Mouse (Mus musculus) hindbrain, embryonic 10.5 days (tissue): ENCODE measurements around the gene Tal1. TPM values are rescaled to one million over a fixed set of nuclear protein-coding genes. Genes with fewer than 3 reads are reported as not detected.

ENCODE experiments used
- DNase-seq: peaks from one replicate; pipeline ENCODE4 v3.0.0-alpha.2; 2017; ENCODE audit warnings: low spot score
- H3K27ac ChIP-seq: fragments of 300-500 bp; sonication (generic); 2 replicates; pipeline ENCODE4 v1.5.1; 2016; ENCODE audit warnings: mild to moderate bottlenecking, moderate library complexity
- H3K27me3 ChIP-seq: fragments of 300-500 bp; sonication (generic); 2 replicates; pipeline ENCODE4 v1.6.1; 2016; ENCODE audit warnings: mild to moderate bottlenecking; ENCODE audit not compliant: poor library complexity, insufficient read depth, severe bottlenecking
- H3K36me3 ChIP-seq: fragments of 300-500 bp; sonication (generic); 2 replicates; pipeline ENCODE4 v1.6.1; 2016; ENCODE audit warnings: mild to moderate bottlenecking, moderate library complexity
- H3K4me1 ChIP-seq: fragments of 300-500 bp; sonication (generic); replicated peaks from 2 replicates; pipeline ENCODE4 v1.6.1; 2016; ENCODE audit warnings: mild to moderate bottlenecking
- H3K4me3 ChIP-seq: fragments of 300-500 bp; sonication (generic); 2 replicates; pipeline ENCODE4 v1.5.1; 2016; ENCODE audit warnings: mild to moderate bottlenecking, moderate library complexity
- H3K9me3 ChIP-seq: fragments of 300-500 bp; sonication (generic); 2 replicates; pipeline ENCODE4 v1.6.1; 2016; ENCODE audit warnings: mild to moderate bottlenecking, moderate library complexity
- WGBS: fragments of 180-500 bp; shearing (Covaris S2); methylation state at CpG from one replicate; pipeline ENCODE4 v1.1.7; 2016; 5-methylcytosine and 5-hydroxymethylcytosine counted together
- polyA plus RNA-seq: library from polyadenylated mRNA; unstranded; fragments of >200 nt; fragmentation: Nextera tagmentation; extraction: Ambion mirVana; gene quantifications from 2 replicates; pipeline ENCODE4 v1.2.1, GENCODE M21; 2016

Gene Tal1
- polyA plus RNA-seq, 1 experiment from 2014 or later: 4.7 TPM

DNA sequence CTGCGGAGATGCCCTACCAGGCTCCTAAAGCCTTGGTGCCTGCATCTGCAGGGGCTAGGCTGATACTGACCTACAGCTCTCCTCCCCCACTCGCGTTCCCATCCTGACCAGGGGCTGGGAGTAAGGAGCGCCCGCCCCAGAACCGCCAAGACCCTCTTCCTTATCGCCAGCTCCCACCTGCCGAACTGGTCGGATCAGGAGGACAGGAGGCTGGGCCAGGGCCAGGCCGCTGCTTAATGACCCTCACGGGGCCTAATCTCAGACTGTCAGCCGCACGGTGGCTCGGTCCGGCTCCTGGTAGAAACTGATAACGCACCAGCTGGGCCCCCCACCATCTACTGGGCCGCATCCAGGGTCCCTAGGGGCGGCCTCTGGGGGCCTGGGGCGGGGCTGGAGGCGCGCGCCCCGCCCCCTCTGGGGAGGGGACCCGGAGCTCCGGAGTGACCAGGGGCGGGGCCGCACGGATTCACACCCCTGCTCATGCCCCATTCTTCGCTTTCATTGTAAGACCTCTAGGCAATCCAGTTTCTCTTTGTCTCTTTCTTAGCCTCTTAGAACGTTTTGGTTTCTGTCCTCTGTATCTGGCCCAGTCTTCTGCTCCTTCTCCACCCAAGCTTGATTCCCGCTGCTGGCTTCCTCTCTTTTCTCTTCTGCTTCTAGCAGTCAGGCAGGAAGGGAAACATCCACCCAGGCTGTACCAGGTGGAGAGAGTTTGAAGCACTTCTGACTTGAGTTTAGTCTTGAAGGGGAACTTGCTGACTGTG is 39.6 kb downstream of the Tal1 start:
- peaks cover 18% of the 10 kb centered on the region for H3K4me1 ChIP-seq
- no peaks in the 10 kb centered on the region for H3K9me3 ChIP-seq
- H3K27ac ChIP-seq: peak overlapping the region; percentile 74
- H3K27me3 ChIP-seq: peaks cover 62% of the 10 kb centered on the region
- H3K36me3 ChIP-seq: no peaks in the 10 kb centered on the region
- peak; percentile 44 for DNase-seq
- peak overlapping the region; percentile 60 for H3K4me3 ChIP-seq
- WGBS: under 1% methylated on average over 31 of the region's 31 CpGs

DNA sequence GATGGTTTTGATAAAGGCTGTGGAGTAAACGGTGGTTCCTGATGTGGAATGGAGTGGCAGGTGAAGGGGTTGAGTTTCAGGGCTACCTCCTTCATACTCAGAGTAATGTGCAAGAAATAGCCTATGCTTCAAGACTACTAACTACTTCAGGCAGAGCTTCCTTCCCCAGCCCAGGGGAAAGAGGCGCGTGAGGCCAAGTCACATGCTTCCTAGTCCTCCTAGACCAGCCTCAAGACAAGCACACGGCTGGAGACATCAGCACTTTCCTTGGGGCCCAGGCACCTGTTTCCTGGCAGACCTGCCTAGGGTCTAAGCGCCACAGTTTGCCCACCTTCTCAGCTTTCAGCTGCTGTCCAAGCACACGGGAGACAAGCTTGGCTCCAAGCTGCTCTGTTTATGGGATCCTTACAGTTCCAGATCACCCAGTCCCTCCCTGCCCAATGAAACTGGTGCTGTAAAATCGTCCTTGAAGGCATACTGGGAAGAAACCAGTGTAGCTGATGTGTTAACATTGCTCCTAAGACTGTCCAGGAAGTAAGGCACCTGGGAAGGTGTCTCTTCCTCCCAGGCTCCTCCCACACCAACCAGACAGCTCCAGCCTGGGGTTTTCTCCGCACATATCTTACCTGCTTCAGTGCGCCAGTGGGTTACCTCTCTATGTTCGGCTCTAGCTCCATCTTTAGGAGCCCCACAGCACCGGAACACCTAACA is 40.4 kb downstream of the Tal1 start:
- peaks cover 18% of the 10 kb centered on the region for H3K4me1 ChIP-seq
- DNase-seq: no peak
- H3K27me3 ChIP-seq: peaks cover 62% of the 10 kb centered on the region
- no peaks in the 10 kb centered on the region for H3K36me3 ChIP-seq
- WGBS: 15% methylated on average over 11 of the region's 11 CpGs
- H3K9me3 ChIP-seq: no peaks in the 10 kb centered on the region
- peak overlapping the region; percentile 60 for H3K4me3 ChIP-seq
- H3K27ac ChIP-seq: peak overlapping the region; percentile 74

DNA sequence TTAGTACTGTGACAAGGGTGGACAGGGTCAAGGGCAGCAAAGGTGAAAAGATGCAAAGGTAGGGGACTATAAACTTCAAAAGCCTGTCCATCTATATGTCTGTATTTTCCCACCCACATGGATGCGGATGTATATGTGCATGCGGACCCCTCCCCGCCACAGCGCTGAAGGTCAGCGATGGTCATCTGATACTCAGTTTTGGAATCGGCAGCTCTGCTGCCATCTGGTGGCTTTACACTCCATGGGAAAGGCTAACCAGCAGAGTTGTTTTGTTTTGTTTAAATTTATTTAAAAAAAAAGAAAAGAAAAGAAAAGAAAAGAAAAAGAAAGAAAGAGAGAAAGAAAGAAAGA is 40.9 kb downstream of the Tal1 start:
- Histone ChIP-seq H3K4me3 (peak overlapping the region; percentile 29; the same call in 1 of the 2 replicates), H3K4me1 (peaks cover 18% of the 10 kb centered on the region), H3K27me3 (peaks cover 56% of the 10 kb centered on the region), H3K27ac (peak overlapping the region; percentile 74), H3K9me3 (no peaks in the 10 kb centered on the region), H3K36me3 (no peaks in the 10 kb centered on the region)
- peak; percentile 56 for DNase-seq
- 1% methylated on average over 6 of the region's 6 CpGs for WGBS

DNA sequence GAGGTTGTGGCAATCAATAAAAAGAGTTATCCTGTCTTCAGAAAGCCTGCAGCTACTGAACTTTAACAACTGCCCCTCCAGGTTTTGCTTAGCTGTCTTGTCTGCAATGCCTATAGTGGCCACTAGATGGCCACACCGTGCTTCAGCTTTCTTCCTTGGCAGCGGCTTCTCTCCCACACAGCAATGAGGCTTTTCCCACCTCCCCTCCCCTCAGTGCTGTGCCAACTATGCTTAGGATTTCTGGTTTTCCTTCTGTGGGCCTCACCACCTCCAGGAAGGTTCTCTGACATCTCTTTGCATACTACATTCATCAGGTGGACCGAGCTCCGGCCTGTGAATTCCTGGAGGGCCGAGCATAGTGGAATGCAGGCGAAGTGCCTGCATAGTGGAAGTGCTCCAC is 45.5 kb downstream of the Tal1 start:
- WGBS: 44% methylated on average over 6 of the region's 6 CpGs
- peaks cover 13% of the 10 kb centered on the region for H3K27me3 ChIP-seq
- no peaks in the 10 kb centered on the region for H3K36me3 ChIP-seq
- no peaks in the 10 kb centered on the region for H3K9me3 ChIP-seq
- DNase-seq: peak; percentile 68
- H3K4me3 ChIP-seq: no peak overlapping the region
- peaks cover 5% of the 10 kb centered on the region for H3K4me1 ChIP-seq
- H3K27ac ChIP-seq: no peak overlapping the region

DNA sequence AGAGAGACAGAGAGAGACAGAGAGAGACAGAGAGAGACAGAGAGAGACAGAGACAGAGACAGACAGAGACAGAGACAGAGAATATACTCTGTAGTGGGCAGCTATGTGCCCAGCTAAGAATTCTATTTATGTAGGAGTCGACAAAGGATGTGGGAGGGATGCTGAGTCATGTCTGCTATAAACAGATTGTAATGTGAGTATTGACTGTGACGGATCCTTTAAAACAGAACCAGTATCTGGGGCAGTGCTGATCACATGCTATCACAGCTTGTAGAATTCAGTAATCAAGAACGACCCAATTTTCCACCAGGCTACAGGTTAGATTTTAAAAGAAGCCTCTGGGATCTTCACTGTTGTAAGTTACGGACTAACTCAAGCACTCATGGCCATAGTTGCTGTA is 47.3 kb downstream of the Tal1 start:
- H3K4me1 ChIP-seq: no peaks in the 10 kb centered on the region
- WGBS: 74% methylated on average over 4 of the region's 4 CpGs

DNA sequence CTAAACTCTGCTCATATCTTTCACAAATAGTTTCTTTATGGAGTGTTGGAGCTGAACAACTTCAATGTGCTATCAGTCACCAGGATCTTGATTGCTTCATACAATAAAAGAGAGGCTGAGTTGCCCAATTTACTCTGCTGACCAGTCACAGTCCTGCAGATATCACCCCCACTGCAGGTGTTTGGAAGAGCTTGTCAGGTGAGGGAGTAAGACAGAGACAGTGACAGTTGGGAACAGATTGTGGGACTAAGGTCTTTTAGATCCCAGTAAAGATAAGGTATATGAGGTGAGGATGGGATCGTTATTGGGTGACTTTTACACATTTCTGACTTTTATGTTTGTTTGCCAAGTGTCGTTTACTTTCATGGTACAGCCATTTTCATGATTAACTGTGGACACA is 54.9 kb downstream of the Tal1 start:
- Histone ChIP-seq H3K4me3 (no peak overlapping the region), H3K27ac (no peak overlapping the region), H3K9me3 (no peaks in the 10 kb centered on the region), H3K27me3 (no peaks in the 10 kb centered on the region), H3K36me3 (no peaks in the 10 kb centered on the region), H3K4me1 (no peaks in the 10 kb centered on the region)
- 83% methylated on average over 2 of the region's 2 CpGs for WGBS
- DNase-seq: no peak

More for the DNA sequence above, 47.3 kb downstream of the Tal1 start:
- no peaks in the 10 kb centered on the region for H3K9me3 ChIP-seq
- no peaks in the 10 kb centered on the region for H3K36me3 ChIP-seq
- DNase-seq: no peak
- no peak overlapping the region for H3K27ac ChIP-seq
- H3K4me3 ChIP-seq: no peak overlapping the region
- H3K27me3 ChIP-seq: no peaks in the 10 kb centered on the region

DNA sequence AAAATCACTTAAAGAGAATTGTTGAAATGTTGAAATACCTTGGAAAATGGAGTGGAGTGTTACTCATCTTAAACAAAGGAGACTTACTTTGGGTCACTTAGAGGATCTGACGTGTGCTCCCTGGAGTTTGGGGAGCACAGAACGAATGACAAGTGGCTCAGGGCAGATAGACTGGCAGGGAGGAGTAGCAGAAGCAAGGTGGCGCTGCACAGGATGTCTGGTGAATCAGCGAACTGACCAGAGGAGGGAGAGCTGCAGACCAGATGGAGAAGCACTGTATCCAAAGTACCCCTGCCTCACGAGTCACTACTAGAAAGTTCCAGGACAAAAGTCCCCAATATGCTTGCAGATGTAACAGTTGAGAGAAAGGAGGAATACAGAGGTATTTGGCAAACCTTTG is 57.0 kb downstream of the Tal1 start:
- no peak for DNase-seq
- Histone ChIP-seq H3K9me3 (no peaks in the 10 kb centered on the region), H3K27me3 (no peaks in the 10 kb centered on the region), H3K36me3 (no peaks in the 10 kb centered on the region), H3K27ac (no peak overlapping the region), H3K4me3 (no peak overlapping the region), H3K4me1 (no peaks in the 10 kb centered on the region)
- WGBS: 24% methylated on average over 5 of the region's 5 CpGs

DNA sequence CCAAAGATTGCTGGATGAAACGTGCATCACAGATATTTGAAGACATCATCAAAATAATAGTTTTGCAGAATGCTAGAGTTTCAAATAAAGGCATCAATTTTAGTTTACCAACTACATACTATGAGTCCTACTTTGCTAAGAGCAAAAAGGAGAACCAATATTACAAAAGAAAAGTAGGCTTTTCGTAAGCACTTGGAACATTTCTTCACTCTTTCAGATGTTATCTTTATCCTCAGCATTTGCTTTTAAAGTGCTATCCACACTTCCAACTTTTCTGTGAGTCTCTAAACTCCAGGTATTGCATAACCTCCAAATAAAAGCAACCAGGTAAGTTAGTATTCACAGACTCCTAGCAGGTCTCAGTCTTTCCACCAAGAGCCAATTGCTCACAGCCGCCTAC is 63.4 kb downstream of the Tal1 start:
- H3K4me1 ChIP-seq: no peaks in the 10 kb centered on the region
- no peaks in the 10 kb centered on the region for H3K27me3 ChIP-seq
- WGBS: 94% methylated on average over 3 of the region's 3 CpGs
- DNase-seq: no peak
- H3K9me3 ChIP-seq: no peaks in the 10 kb centered on the region
- no peak overlapping the region for H3K27ac ChIP-seq
- no peaks in the 10 kb centered on the region for H3K36me3 ChIP-seq
- H3K4me3 ChIP-seq: no peak overlapping the region

DNA sequence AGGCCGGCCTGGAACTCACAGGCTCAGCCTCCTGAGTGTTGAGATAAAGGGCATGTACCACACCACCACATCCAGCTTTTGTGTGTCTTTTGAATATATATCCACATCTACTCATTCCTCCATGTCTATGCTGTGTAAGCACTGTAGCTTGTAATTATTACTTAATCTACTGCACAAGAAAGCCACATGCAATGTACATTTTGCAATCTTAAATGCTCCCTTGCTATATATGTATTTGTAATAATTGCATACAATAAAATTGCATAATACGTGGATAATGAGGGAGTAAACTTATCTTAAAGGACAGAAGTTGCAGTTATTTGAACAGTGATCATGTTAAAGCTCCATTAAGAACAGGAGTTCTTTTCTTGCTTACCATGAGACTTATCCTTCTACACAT is 64.9 kb downstream of the Tal1 start:
- Histone ChIP-seq H3K27me3 (no peaks in the 10 kb centered on the region), H3K4me3 (no peak overlapping the region), H3K27ac (no peak overlapping the region), H3K4me1 (no peaks in the 10 kb centered on the region), H3K9me3 (no peaks in the 10 kb centered on the region), H3K36me3 (no peaks in the 10 kb centered on the region)
- WGBS: 85% methylated on average over 2 of the region's 2 CpGs
- no peak for DNase-seq

Other genes starting within 250 kb of the Tal1 start
- gene Gm12830, start 234.7 kb upstream of the Tal1 start, polyA plus RNA-seq: not detected in 2 replicates
- 2.2 and 3.1 TPM in 2 replicates for gene Foxd2, start 147.6 kb upstream of the Tal1 start, polyA plus RNA-seq
- gene Foxe3, start 130.4 kb upstream of the Tal1 start, polyA plus RNA-seq: 0.18 and 0.51 TPM in 2 replicates
- gene Cmpk1, start 69.2 kb upstream of the Tal1 start, polyA plus RNA-seq: 88.0 and 91.2 TPM in 2 replicates
- 15.0 and 20.0 TPM in 2 replicates for gene Stil, start 56.3 kb upstream of the Tal1 start, polyA plus RNA-seq
- 8.1 and 12.5 TPM in 2 replicates for gene Pdzk1ip1, start 32.3 kb downstream of the Tal1 start, polyA plus RNA-seq
- gene Cyp4x1, start 77.9 kb downstream of the Tal1 start, polyA plus RNA-seq: 0.40 and 0.82 TPM in 2 replicates
- not detected in 2 replicates for gene Cyp4a29, start 185.7 kb downstream of the Tal1 start, polyA plus RNA-seq
- not detected in 2 replicates for gene Cyp4a12a, start 242.6 kb downstream of the Tal1 start, polyA plus RNA-seq